Mouse (Mus musculus): ENCODE results near the gene H2afv.

- no peak for TF ChIP-seq POLR2A (IDR thresholded peaks at IDR 0.05; ENCODE audit: borderline replicate concordance, insufficient read depth, low read length)
- TF ChIP-seq CTCF (IDR thresholded peaks at IDR 0.05; ENCODE audit: borderline replicate concordance, insufficient read depth, low read depth, low read length) = no peak
Measured at GRCm38 (mm10) chr11:6480191-6480590, 35.9 kb upstream of the H2afv start.
